Mouse (Mus musculus): ENCODE data around the gene Rap2a.

GRCm38 (mm10) chr14:120515376-120515775 lies 37.1 kb downstream of the Rap2a start:
- no peak for TF ChIP-seq CTCF (IDR thresholded peaks at IDR 0.05)
- TF ChIP-seq EP300 (IDR thresholded peaks at IDR 0.05): no peak
